18 mouse cellular contexts compared by ENCODE assay signal in genomic region chr5:129458541-129458940, GRCm38 (mm10). TPM values are rescaled to one million over a fixed set of nuclear protein-coding genes. Genes with fewer than 3 reads are reported as not detected.
DNase-seq lines count a peak whose midpoint lies in the region; TF ChIP-seq lines count a peak whose summit lies in the region.
"Had no signal": no experiment of that assay in that cellular context is flagged by ENCODE, and none has a peak within 500 bp of the region (broad histone marks: within the 10 kb centered on the region; RNA-seq: fewer than 3 reads in every experiment).

No protein-coding gene starts in this region.

- no peak overlapping the region for H3K4me3 ChIP-seq in cerebellum, adult 2 months (replicated peaks; ENCODE audit: insufficient read depth, low read depth, low read length)
- H3K4me3 ChIP-seq in gastrocnemius, adult 2 months, result no peak overlapping the region
- H3K4me3 ChIP-seq: hindbrain, embryonic 12.5 days; lung, embryonic 15.5 days; midbrain, embryonic 12.5 days; neural tube, embryonic 12.5 days had no signal

- no peak overlapping the region for H3K27ac ChIP-seq in cerebellum, adult 2 months (ENCODE audit: insufficient read depth, low read length)
- peak overlapping the region; percentile 12; the same call in 1 of the 2 replicates for H3K27ac ChIP-seq in gastrocnemius, adult 2 months
- H3K27ac ChIP-seq: liver, embryonic 14.5 days; lung, embryonic 15.5 days; macrophage; neural tube, embryonic 12.5 days had no signal

- DNase-seq in cerebellum, adult 2 months, result peak; percentile 27 to 64
- DNase-seq in cerebellum, adult 11 months, result no peak
- DNase-seq in gastrocnemius, adult 2 months, result no peak
- DNase-seq in gastrocnemius, postnatal 25 days, result no peak
- peak; percentile 6 for DNase-seq in ES-CJ7 (ENCODE audit: low read depth, low spot score)
- DNase-seq in cerebellum, postnatal 25 days, result peak; percentile 35 to 37
- DNase-seq in layer of hippocampus, adult 9-10 months (ENCODE audit: low spot score), result no peak
- DNase-seq in kidney, postnatal 36 days, result no peak
- DNase-seq: adrenal gland, adult 8-10 months; kidney, adult 8-10 months; kidney, postnatal 4 days; spleen, adult 18-20 months had no signal

- 26% methylated on average over 3 of the region's 3 CpGs for WGBS in cerebellum, adult 2 months

- H3K4me1 ChIP-seq in cerebellum, adult 2 months (ENCODE audit: control insufficient read depth, insufficient read depth, low read length), result peaks cover 48% of the 10 kb centered on the region

- H3K27me3 ChIP-seq in cerebellum, adult 2 months (ENCODE audit: control insufficient read depth, insufficient read depth, low read length), result no peaks in the 10 kb centered on the region
- H3K27me3 ChIP-seq: hindbrain, embryonic 12.5 days; midbrain, embryonic 12.5 days; neural tube, embryonic 12.5 days had no signal

- TF ChIP-seq CTCF in cerebellum, adult 2 months (IDR thresholded peaks at IDR 0.05; ENCODE audit: borderline replicate concordance, insufficient read depth, low read depth, low read length), result no peak
- TF ChIP-seq CTCF in gastrocnemius, adult 2 months (IDR thresholded peaks at IDR 0.05), result no peak

- intact Hi-C loops in gastrocnemius, adult 2 months (cut with DNase I), result loop anchor here (5.0 kb wide), 1 partner anchor 39 kb away; no protein-coding TSS in a partner anchor

- TF ChIP-seq POLR2A in cerebellum, adult 2 months (IDR thresholded peaks at IDR 0.05; ENCODE audit: borderline replicate concordance, insufficient read depth, low read length), result no peak

RNA-seq across cellular contexts. Expression of gene Sfswap, which starts 42.5 kb away (rescaled TPM):
- polyA plus RNA-seq in cerebellum, adult 2 months (2012; rRNA removed), result 191 and 194 TPM in 2 replicates
- 10 to 100 TPM; 24.5 to 26.3 TPM for total RNA-seq in gastrocnemius, adult 2 months (2021)
- 10 to 100 TPM; 23.0 to 25.0 TPM for total RNA-seq in gastrocnemius, postnatal 25 days (2021)

Comparison
In these comparisons a context has a peak if more than half of its experiments do, and no peak if none do; other contexts are left out.
1. DNase-seq: peak in cerebellum, adult 2 months (2 of 2), ES-CJ7 (single experiment) and cerebellum, postnatal 25 days (2 of 2); none in cerebellum, adult 11 months (single experiment), gastrocnemius, adult 2 months (single experiment), gastrocnemius, postnatal 25 days (single experiment), layer of hippocampus, adult 9-10 months (single experiment) and kidney, postnatal 36 days (0 of 2).